Mouse (Mus musculus): ENCODE results near the gene Medag.

Gene Medag

GRCm38 (mm10) chr5:149381948-149382347 lies 29.6 kb upstream of the Medag start:
- CTCF ChIA-PET: no interaction called here

GRCm38 (mm10) chr5:149382601-149383000 lies 28.9 kb upstream of the Medag start:
- CTCF ChIA-PET: no interaction called here

GRCm38 (mm10) chr5:149385228-149385961 lies 26.2 kb upstream of the Medag start:
- CTCF ChIA-PET: no interaction called here

- CTCF ChIA-PET: no interaction called here
Measured at GRCm38 (mm10) chr5:149386294-149386850, 25.2 kb upstream of the Medag start.

- CTCF ChIA-PET: no interaction called here
Measured at GRCm38 (mm10) chr5:149388947-149389346, 22.6 kb upstream of the Medag start.

- CTCF ChIA-PET: no interaction called here
Measured at GRCm38 (mm10) chr5:149389548-149390211, 21.9 kb upstream of the Medag start.

- CTCF ChIA-PET: no interaction called here
Measured at GRCm38 (mm10) chr5:149391574-149392375, 19.8 kb upstream of the Medag start.

- CTCF ChIA-PET: no interaction called here
Measured at GRCm38 (mm10) chr5:149392420-149392988, 19.0 kb upstream of the Medag start.

GRCm38 (mm10) chr5:149401446-149401975 lies 10.0 kb upstream of the Medag start:
- CTCF ChIA-PET: no interaction called here

GRCm38 (mm10) chr5:149402029-149402428 lies 9.5 kb upstream of the Medag start:
- CTCF ChIA-PET: no interaction called here

GRCm38 (mm10) chr5:149403386-149403785 lies 8.2 kb upstream of the Medag start:
- CTCF ChIA-PET: no interaction called here

GRCm38 (mm10) chr5:149404710-149405109 lies 6.8 kb upstream of the Medag start:
- CTCF ChIA-PET: no interaction called here

- CTCF ChIA-PET: no interaction called here
Measured at GRCm38 (mm10) chr5:149406791-149407276, 4.7 kb upstream of the Medag start.

GRCm38 (mm10) chr5:149409502-149409901 lies 2.0 kb upstream of the Medag start:
- CTCF ChIA-PET: no interaction called here

GRCm38 (mm10) chr5:149412194-149412575 lies 636 bp downstream of the Medag start:
- CTCF ChIA-PET: no interaction called here

GRCm38 (mm10) chr5:149412671-149413070 lies 1.1 kb downstream of the Medag start:
- CTCF ChIA-PET: no interaction called here

- CTCF ChIA-PET: interaction anchor here (0.5 to 0.6 kb wide), 2 partner anchors 93 to 123 kb away, joined by 3 to 4 read pairs; no protein-coding TSS in a partner anchor
Measured at GRCm38 (mm10) chr5:149414369-149415167, 3.0 kb downstream of the Medag start.

- CTCF ChIA-PET: interaction anchor here (1.7 kb wide), 1 partner anchor 42 kb away, joined by 5 read pairs; no protein-coding TSS in a partner anchor
Measured at GRCm38 (mm10) chr5:149417381-149417780, 5.8 kb downstream of the Medag start.

- CTCF ChIA-PET: no interaction called here
Measured at GRCm38 (mm10) chr5:149426525-149426924, 15.0 kb downstream of the Medag start.

- CTCF ChIA-PET: no interaction called here
Measured at GRCm38 (mm10) chr5:149427277-149428060, 15.9 kb downstream of the Medag start.
